Mouse (Mus musculus) myocyte (in vitro differentiated cells): ENCODE results near the gene Ints3. TPM values are rescaled to one million over a fixed set of nuclear protein-coding genes. Genes with fewer than 3 reads are reported as not detected.

ENCODE experiments used
- H3K27me3 ChIP-seq: one replicate; pipeline ENCODE4 v1.6.1; 2011; ENCODE audit not compliant: control insufficient read depth, insufficient read depth, insufficient read length
- H3K36me3 ChIP-seq: one replicate; pipeline ENCODE4 v1.6.1; 2011; ENCODE audit not compliant: control insufficient read depth, insufficient read depth
- H3K4me2 ChIP-seq: one replicate; pipeline ENCODE4 v1.6.1; 2011; ENCODE audit warnings: low read depth, control low read depth
- H3K4me3 ChIP-seq: one replicate; pipeline ENCODE4 v1.5.1; 2011; ENCODE audit warnings: mild to moderate bottlenecking, control low read depth, moderate library complexity
- H3K79me2 ChIP-seq: one replicate; pipeline ENCODE4 v1.6.1; 2011; ENCODE audit not compliant: control insufficient read depth, insufficient read depth
- H3ac ChIP-seq: one replicate; pipeline ENCODE4 v1.6.1; 2011; ENCODE audit not compliant: control insufficient read depth, insufficient read length
- CEBPB ChIP-seq: IDR thresholded peaks from 2 replicates; pipeline ENCODE4 v1.6.1; 2011; ENCODE audit warnings: mild to moderate bottlenecking, moderate library complexity; ENCODE audit not compliant: poor library complexity, insufficient read depth, severe bottlenecking
- E2F4 ChIP-seq: IDR thresholded peaks from one replicate; pipeline ENCODE4 v1.6.1; 2011; ENCODE audit warnings: mild to moderate bottlenecking, control low read depth, moderate library complexity; ENCODE audit not compliant: insufficient read depth
- MAX ChIP-seq: IDR thresholded peaks from one replicate; pipeline ENCODE4 v1.6.1; 2011; ENCODE audit warnings: low read depth, mild to moderate bottlenecking, control low read depth
- MYOD1 ChIP-seq, 3 experiments: IDR thresholded peaks; one replicate each; pipeline ENCODE4 v1.6.1; 2011; ENCODE audit warnings: control low read depth in 2 of 3, low read depth in 2 of 3, mild to moderate bottlenecking in 2 of 3, moderate library complexity in 1 of 3; ENCODE audit not compliant: insufficient read length in 2 of 3, control insufficient read depth in 1 of 3
- MYOG ChIP-seq, 3 experiments: IDR thresholded peaks; one replicate each; pipeline ENCODE4 v1.6.1; 2011; ENCODE audit warnings: control low read depth in 2 of 3, low read depth in 2 of 3, mild to moderate bottlenecking in 2 of 3; ENCODE audit not compliant: insufficient read length in 2 of 3, control insufficient read depth in 1 of 3, insufficient read depth in 1 of 3
- POLR2A ChIP-seq: IDR thresholded peaks from one replicate; pipeline ENCODE4 v1.6.1; 2011; ENCODE audit warnings: low read depth, mild to moderate bottlenecking, control low read depth, moderate library complexity; ENCODE audit not compliant: insufficient read length
- POLR2AphosphoS2 ChIP-seq: IDR thresholded peaks from one replicate; pipeline ENCODE4 v1.6.1; 2011; ENCODE audit warnings: low read depth, control low read depth; ENCODE audit not compliant: insufficient read length
- REST ChIP-seq: IDR thresholded peaks from one replicate; pipeline ENCODE4 v1.6.1; 2011; ENCODE audit warnings: mild to moderate bottlenecking, control low read depth, moderate library complexity; ENCODE audit not compliant: insufficient read depth, insufficient read length
- SRF ChIP-seq: IDR thresholded peaks from one replicate; pipeline ENCODE4 v1.6.1; 2011; ENCODE audit warnings: low read depth; ENCODE audit not compliant: control insufficient read depth, insufficient read length
- TCF12 ChIP-seq: IDR thresholded peaks from one replicate; pipeline ENCODE4 v1.6.1; 2011; ENCODE audit warnings: mild to moderate bottlenecking, control low read depth; ENCODE audit not compliant: poor library complexity, insufficient read depth, severe bottlenecking
- TCF3 ChIP-seq: IDR thresholded peaks from one replicate; pipeline ENCODE4 v1.6.1; 2011; ENCODE audit warnings: low read depth, control low read depth; ENCODE audit not compliant: insufficient read length
- USF1 ChIP-seq: IDR thresholded peaks from one replicate; pipeline ENCODE4 v1.6.1; 2011; ENCODE audit warnings: low read depth, mild to moderate bottlenecking, control low read depth, moderate library complexity
- polyA plus RNA-seq: library from polyadenylated mRNA; unstranded; fragments of >200 nt; fragmentation: generic; extraction: Trizol; gene quantifications from one replicate; pipeline ENCODE4 v1.2.1, GENCODE M21; 2012; ENCODE audit warnings: missing spikeins

Ints3 gene
- polyA plus RNA-seq, 1 experiment = 24.2 TPM

DNA sequence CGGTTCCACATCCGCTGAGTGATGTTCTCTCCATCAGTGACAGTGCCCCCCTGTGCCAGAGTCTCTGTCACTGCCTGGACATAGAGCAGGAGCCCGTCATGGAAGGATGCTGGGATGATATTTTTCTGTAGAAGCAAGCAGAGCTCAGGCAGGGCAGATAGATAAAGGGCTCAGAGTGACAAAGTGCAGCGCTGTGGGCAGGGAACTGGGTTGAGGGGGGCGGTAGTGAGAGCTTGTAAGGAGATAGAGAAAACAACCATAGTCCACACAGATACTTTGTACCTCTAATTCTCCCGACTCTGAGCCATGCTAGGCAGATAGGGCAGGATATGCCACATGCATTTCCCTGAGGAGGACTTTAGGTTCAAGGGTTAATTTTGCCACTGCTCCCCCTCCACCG, 29.2 kb upstream of the Ints3 start:
- H3K4me2 ChIP-seq = no peak overlapping the region
- H3K27me3 ChIP-seq = peaks cover 15% of the 10 kb centered on the region
- no peak overlapping the region for H3K4me3 ChIP-seq

GRCm38 (mm10) chr3:90461935-90462334, 28.5 kb upstream of the Ints3 start:
- H3K27me3 ChIP-seq = peaks cover 15% of the 10 kb centered on the region
- no peak overlapping the region for H3ac ChIP-seq
- H3K4me3 ChIP-seq = no peak overlapping the region

More for the DNA sequence above, 29.2 kb upstream of the Ints3 start:
- Histone ChIP-seq H3ac (no peak overlapping the region), H3K79me2 (no peaks in the 10 kb centered on the region), H3K36me3 (no peaks in the 10 kb centered on the region)
- TF ChIP-seq TCF12 = no peak
- TF ChIP-seq REST = no peak
- no peak for TF ChIP-seq MYOG (IDR thresholded peaks at IDR 0.05; ENCODE audit: control insufficient read depth in 1 of 3, insufficient read depth in 1 of 3, insufficient read length in 2 of 3, low read depth in 2 of 3)
- TF ChIP-seq POLR2A = no peak

GRCm38 (mm10) chr3:90460315-90460714, 26.9 kb upstream of the Ints3 start:
- TF ChIP-seq REST (no peak), USF1 (no peak), MYOD1 (IDR thresholded peaks at IDR 0.05; ENCODE audit: control insufficient read depth in 1 of 3, insufficient read length in 2 of 3, low read depth in 2 of 3) (no peak), MYOG (IDR thresholded peaks at IDR 0.05; ENCODE audit: control insufficient read depth in 1 of 3, insufficient read depth in 1 of 3, insufficient read length in 2 of 3, low read depth in 2 of 3) (no peak), POLR2AphosphoS2 (no peak), CEBPB (no peak), MAX (no peak), TCF12 (no peak), POLR2A (no peak), E2F4 (no peak), TCF3 (no peak), SRF (no peak)
- H3ac ChIP-seq = no peak overlapping the region
- peaks cover 9% of the 10 kb centered on the region for H3K27me3 ChIP-seq
- no peak overlapping the region for H3K4me2 ChIP-seq
- H3K4me3 ChIP-seq = no peak overlapping the region
- no peaks in the 10 kb centered on the region for H3K79me2 ChIP-seq
- no peaks in the 10 kb centered on the region for H3K36me3 ChIP-seq

More at GRCm38 (mm10) chr3:90461935-90462334, 28.5 kb upstream of the Ints3 start:
- Histone ChIP-seq H3K36me3 (no peaks in the 10 kb centered on the region), H3K79me2 (no peaks in the 10 kb centered on the region), H3K4me2 (no peak overlapping the region)
- TF ChIP-seq TCF3 (no peak), MAX (no peak), SRF (no peak), USF1 (no peak)

DNA sequence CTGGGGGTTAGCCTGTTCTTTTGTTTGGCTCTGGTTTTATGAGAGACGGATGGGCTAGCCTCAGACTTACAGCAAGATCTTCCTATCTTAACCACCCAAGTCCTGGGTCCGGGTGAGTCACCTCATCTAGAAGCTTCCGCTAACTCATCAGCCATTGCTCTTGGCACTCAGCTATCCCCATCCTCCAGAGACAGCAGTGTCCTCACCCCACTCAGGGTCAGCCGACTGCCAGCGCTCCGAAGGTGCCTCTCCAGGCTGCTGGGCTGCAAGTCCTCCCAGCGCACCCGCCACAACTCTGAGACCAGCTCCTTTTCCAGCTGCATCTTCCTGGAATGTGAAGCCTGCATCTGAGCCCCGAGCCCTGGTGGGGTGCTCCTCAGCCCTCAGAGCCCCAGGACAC, 26.3 kb upstream of the Ints3 start:
- no peak overlapping the region for H3K4me2 ChIP-seq
- peaks cover 3% of the 10 kb centered on the region for H3K27me3 ChIP-seq
- no peak overlapping the region for H3ac ChIP-seq
- no peaks in the 10 kb centered on the region for H3K79me2 ChIP-seq
- no peaks in the 10 kb centered on the region for H3K36me3 ChIP-seq
- TF ChIP-seq TCF12 (no peak), MYOG (IDR thresholded peaks at IDR 0.05; ENCODE audit: control insufficient read depth in 1 of 3, insufficient read depth in 1 of 3, insufficient read length in 2 of 3, low read depth in 2 of 3) (no peak), CEBPB (no peak), E2F4 (no peak)
- no peak overlapping the region for H3K4me3 ChIP-seq

DNA sequence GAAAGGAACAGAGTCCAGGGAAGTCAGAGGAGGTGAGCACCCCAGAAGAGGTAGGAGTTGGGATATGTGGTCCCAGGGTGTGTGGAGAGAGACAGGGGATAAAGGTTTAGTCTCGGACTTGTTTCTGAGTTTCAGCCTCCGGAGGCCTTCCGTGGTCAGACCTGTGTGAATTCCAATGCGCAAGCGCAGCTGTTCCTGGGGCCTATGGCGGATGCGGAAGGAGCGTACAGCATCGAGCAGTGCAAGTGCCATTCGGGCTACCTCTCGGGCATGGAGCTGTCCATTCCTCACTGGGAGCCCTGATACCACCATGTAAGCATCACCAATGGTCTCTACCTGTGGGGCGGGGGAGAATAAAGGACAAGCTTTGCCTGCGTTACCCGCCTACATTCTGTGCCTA, 21.5 kb upstream of the Ints3 start:
- Histone ChIP-seq H3K4me2 (no peak overlapping the region), H3K4me3 (no peak overlapping the region), H3K36me3 (no peaks in the 10 kb centered on the region), H3ac (no peak overlapping the region), H3K79me2 (no peaks in the 10 kb centered on the region), H3K27me3 (no peaks in the 10 kb centered on the region)
- TF ChIP-seq POLR2AphosphoS2 = no peak
- no peak for TF ChIP-seq POLR2A
- TF ChIP-seq CEBPB = no peak
- TF ChIP-seq MAX = no peak
- no peak for TF ChIP-seq REST
- no peak for TF ChIP-seq MYOD1 (IDR thresholded peaks at IDR 0.05; ENCODE audit: control insufficient read depth in 1 of 3, insufficient read length in 2 of 3, low read depth in 2 of 3)
- TF ChIP-seq SRF = no peak
- TF ChIP-seq TCF12 = no peak
- no peak for TF ChIP-seq TCF3
- no peak for TF ChIP-seq MYOG (IDR thresholded peaks at IDR 0.05; ENCODE audit: control insufficient read depth in 1 of 3, insufficient read depth in 1 of 3, insufficient read length in 2 of 3, low read depth in 2 of 3)
- TF ChIP-seq E2F4 = no peak
- TF ChIP-seq USF1 = no peak
